Mouse (Mus musculus) heart, postnatal 0 days (tissue): ENCODE data around the gene Insl6.

Experiments
- CTCF ChIP-seq: IDR thresholded peaks from 2 replicates; pipeline ENCODE4 v1.5.1; 2016; ENCODE audit warnings: antibody characterized with exemption, control low read depth, low read depth
- EP300 ChIP-seq: IDR thresholded peaks from 2 replicates; pipeline ENCODE4 v1.6.1; 2016; ENCODE audit warnings: antibody characterized with exemption, low read depth

DNA sequence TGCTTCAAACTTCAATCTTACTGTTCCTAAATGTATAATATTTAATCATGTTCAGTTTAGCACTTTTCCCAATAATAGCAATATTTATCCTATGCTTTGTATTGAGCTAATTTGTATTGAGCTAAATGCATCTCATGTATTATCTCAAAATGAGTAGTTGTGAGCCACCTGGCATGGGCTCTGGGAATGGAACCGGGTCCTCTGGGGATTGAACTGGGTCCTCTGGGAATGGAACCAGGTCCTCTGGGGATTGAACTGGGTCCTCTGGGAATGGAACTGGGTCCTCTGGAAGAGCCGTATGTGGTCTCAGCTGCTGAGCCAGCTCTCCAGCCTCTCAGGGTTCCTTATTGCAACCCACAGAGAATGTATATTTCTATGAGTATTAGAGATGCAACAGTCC lies 23.0 kb downstream of the Insl6 start:
- no peak for TF ChIP-seq CTCF
- no peak for TF ChIP-seq EP300
